Mouse (Mus musculus) limb, embryonic 14.5 days (tissue): ENCODE measurements around the gene Shisa5. TPM values are rescaled to one million over a fixed set of nuclear protein-coding genes. Genes with fewer than 3 reads are reported as not detected.

Source experiments
- ATAC-seq: fragments of 200-750 bp; cut with Nextera tagmentation; 2 replicates; pipeline ENCODE4 v1.8.0; 2017; ENCODE audit warnings: low read depth, moderate number of reproducible peaks, moderate TSS enrichment; ENCODE audit not compliant: low FRiP score
- DNase-seq: peaks from one replicate; pipeline ENCODE4 v3.0.0-alpha.2; 2015; ENCODE audit warnings: low spot score
- H3K27ac ChIP-seq: fragments of 300-500 bp; sonication (generic); replicated peaks from 2 replicates; pipeline ENCODE4 v1.5.1; 2014; ENCODE audit warnings: low read depth, mild to moderate bottlenecking, low read length, moderate library complexity, mixed read lengths
- H3K27me3 ChIP-seq: fragments of 300-500 bp; sonication (generic); 2 replicates; pipeline ENCODE4 v1.6.1; 2014; ENCODE audit warnings: low read length, mixed read lengths; ENCODE audit not compliant: control insufficient read depth, insufficient read depth
- H3K36me3 ChIP-seq: fragments of 300-500 bp; sonication (generic); 2 replicates; pipeline ENCODE4 v1.6.1; 2014; ENCODE audit warnings: mild to moderate bottlenecking, low read length, moderate library complexity, mixed read lengths; ENCODE audit not compliant: control insufficient read depth, insufficient read depth
- H3K4me1 ChIP-seq: fragments of 300-500 bp; sonication (generic); 2 replicates; pipeline ENCODE4 v1.6.1; 2014; ENCODE audit warnings: antibody characterized with exemption, low read length, mixed read lengths; ENCODE audit not compliant: control insufficient read depth, insufficient read depth
- H3K4me2 ChIP-seq: fragments of 300-500 bp; sonication (generic); replicated peaks from 2 replicates; pipeline ENCODE4 v1.6.1; 2014; ENCODE audit warnings: low read depth, mild to moderate bottlenecking, low read length, moderate library complexity; ENCODE audit not compliant: severe bottlenecking
- H3K4me3 ChIP-seq: fragments of 300-500 bp; sonication (generic); replicated peaks from 2 replicates; pipeline ENCODE4 v1.5.1; 2014; ENCODE audit warnings: low read length
- H3K9ac ChIP-seq: fragments of 300-500 bp; sonication (generic); 2 replicates; pipeline ENCODE4 v1.6.1; 2014; ENCODE audit warnings: mild to moderate bottlenecking, low read depth, low read length, moderate library complexity; ENCODE audit not compliant: severe bottlenecking
- H3K9me3 ChIP-seq: fragments of 300-500 bp; sonication (generic); 2 replicates; pipeline ENCODE4 v1.6.1; 2016; ENCODE audit warnings: low read length; ENCODE audit not compliant: control insufficient read depth
- POLR2A ChIP-seq: fragments of 200-500 bp; IDR thresholded peaks from 2 replicates; pipeline ENCODE4 v1.8.0; 2012; ENCODE audit warnings: inconsistent platforms, mild to moderate bottlenecking, moderate library complexity, borderline replicate concordance; ENCODE audit not compliant: insufficient read depth, insufficient read length; ENCODE audit errors: extremely low read depth
- WGBS: fragments of 180-500 bp; shearing (Covaris S2); extraction: QIAGEN DNeasy Blood & Tissue Kit; methylation state at CpG from one replicate; pipeline ENCODE4 v1.1.7; 2014; 5-methylcytosine and 5-hydroxymethylcytosine counted together
- polyA plus RNA-seq, 2 experiments: library from polyadenylated mRNA; depleted of rRNA in 1 of 2; stranded (reverse) in 1 of 2; unstranded in 1 of 2; fragments of >200 nt; fragmentation: Nextera tagmentation in 1 of 2; extraction: Ambion mirVana in 1 of 2; gene quantifications; 2 replicates each; pipeline versions ENCODE4 v1.2.1 to v1.2.3; 2012 to 2014

The Shisa5 gene
- polyA plus RNA-seq, 2 experiments: 82.4 to 150 TPM

DNA sequence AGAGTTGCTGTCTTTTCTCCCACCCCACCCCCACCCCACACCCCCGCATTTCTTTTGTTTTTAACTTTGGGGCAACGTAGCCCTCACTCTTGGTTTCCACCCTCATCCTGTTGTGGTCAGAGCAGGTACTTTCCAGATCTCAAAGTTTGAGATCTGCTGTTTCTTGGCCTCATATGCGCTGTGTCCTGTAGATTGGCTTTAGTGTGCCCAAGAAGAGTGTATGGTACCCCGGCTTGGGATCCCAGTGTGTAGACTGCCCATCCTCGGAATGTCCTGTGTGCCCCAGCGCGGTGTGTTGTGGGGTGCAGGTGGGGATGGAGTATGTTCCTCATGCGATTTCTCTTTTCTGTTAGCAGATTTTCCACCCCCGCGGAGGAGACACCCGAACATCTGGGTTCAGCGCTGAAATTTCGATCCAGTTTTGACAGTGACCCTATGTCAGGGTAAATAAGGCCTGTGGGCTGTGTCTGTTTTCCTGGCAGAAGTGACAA, 12.7 kb downstream of the Shisa5 start:
- no peak overlapping the region for H3K9ac ChIP-seq
- no peak overlapping the region for H3K4me3 ChIP-seq
- no peak overlapping the region for H3K27ac ChIP-seq
- TF ChIP-seq POLR2A: no peak
- H3K27me3 ChIP-seq: no peaks in the 10 kb centered on the region
- DNase-seq (no peak), ATAC-seq (no peak)
- peaks cover 28% of the 10 kb centered on the region for H3K36me3 ChIP-seq
- WGBS: 91% methylated on average over 13 of the region's 13 CpGs
- no peak overlapping the region for H3K4me2 ChIP-seq
- 0 out of 2 replicates have a peak, but pooled peaks cover 3% of the 10 kb centered on the region for H3K4me1 ChIP-seq
- H3K9me3 ChIP-seq: no peaks in the 10 kb centered on the region

DNA sequence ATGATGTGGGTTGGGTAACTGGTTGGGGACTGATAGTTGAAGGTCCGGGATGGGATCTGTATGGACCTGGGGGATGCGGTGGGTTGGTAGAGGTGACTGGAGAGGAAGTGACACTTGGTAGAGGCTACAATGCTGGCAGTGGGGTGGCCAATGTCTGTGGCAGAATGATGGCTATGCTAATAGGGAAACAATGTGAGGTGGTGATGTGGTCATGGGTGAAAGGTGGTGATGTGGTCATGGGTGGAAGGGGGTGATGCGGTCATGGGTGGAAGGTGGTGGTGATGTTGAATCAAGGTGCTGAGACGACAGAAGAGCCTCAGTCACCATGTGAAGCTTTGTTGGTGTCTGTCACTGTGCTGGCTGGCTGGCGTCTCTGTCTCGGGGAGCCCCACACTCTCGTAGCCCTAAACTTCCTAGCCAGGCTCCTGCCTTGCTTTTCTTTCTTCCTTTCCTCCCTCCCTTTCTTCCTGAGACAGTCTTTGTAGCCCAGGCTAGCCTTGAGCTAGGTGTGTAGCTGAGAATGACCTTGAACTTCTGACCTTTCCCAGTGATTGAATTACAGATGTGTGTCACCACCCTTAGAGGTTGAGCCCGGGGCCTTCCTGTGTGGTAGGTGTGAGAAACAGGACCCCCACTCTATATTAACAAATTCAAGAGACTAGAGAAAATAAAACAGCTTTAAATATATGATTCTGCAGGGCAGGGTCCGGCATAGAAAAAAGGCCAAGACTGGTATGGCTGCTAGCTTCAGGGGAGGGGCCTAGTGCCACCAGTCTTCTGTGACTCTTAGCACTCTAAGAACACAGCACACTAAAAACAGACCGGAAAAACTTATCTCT, 13.5 kb downstream of the Shisa5 start:
- H3K9ac ChIP-seq: no peak overlapping the region
- H3K4me1 ChIP-seq: 0 out of 2 replicates have a peak, but pooled peaks cover 3% of the 10 kb centered on the region
- DNase-seq (no peak), ATAC-seq (no peak)
- WGBS: 88% methylated on average over 10 of the region's 10 CpGs
- no peak overlapping the region for H3K4me3 ChIP-seq
- no peak overlapping the region for H3K4me2 ChIP-seq
- H3K27me3 ChIP-seq: no peaks in the 10 kb centered on the region
- H3K36me3 ChIP-seq: peaks cover 36% of the 10 kb centered on the region
- H3K27ac ChIP-seq: no peak overlapping the region
- no peak for TF ChIP-seq POLR2A
- no peaks in the 10 kb centered on the region for H3K9me3 ChIP-seq

DNA sequence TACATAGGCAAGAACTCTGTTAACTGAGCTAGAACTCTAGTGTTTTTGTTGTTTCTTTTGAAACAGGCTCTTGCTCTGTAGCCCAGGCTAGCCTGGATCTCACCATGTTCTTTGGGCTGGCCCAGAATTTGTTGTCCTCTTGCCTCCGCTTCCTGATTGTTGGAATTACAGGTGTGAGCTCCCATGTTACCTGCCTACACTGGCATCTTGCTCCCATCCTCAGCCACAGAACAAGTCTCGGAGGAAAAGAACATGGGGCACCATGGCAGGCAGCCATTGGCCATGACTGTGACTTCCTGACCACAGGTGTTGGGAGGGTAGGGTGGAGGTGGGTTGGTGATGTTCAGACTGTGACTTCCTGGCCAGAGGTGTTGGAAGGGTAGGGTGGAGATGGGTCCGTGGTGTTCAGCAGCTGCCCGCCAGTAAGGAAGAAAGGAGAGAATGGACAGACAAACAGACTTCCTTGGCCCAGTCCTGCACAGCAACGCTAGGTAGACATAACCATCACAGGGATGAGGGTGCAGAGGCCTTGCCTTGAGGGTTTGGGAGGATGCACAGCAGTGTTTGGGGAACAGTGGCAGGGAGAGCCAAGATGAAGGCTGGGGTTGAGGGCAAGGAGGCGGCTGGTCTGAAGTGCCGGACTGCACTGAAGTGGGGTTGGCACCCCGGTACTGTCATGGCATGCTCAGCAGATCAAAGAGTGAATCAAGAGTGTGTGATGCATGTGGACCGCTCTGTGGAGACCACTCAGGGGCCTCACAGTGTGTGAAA, 14.3 kb downstream of the Shisa5 start:
- H3K9me3 ChIP-seq: no peaks in the 10 kb centered on the region
- H3K36me3 ChIP-seq: peaks cover 44% of the 10 kb centered on the region
- 0 out of 2 replicates have a peak, but pooled peaks have one; percentile 10 for ATAC-seq
- no peaks in the 10 kb centered on the region for H3K27me3 ChIP-seq
- no peak for TF ChIP-seq POLR2A
- DNase-seq: no peak
- WGBS: 87% methylated on average over 9 of the region's 9 CpGs
- no peak overlapping the region for H3K27ac ChIP-seq
- H3K4me1 ChIP-seq: 0 out of 2 replicates have a peak, but pooled peaks cover 3% of the 10 kb centered on the region
- H3K9ac ChIP-seq: no peak overlapping the region
- no peak overlapping the region for H3K4me3 ChIP-seq
- H3K4me2 ChIP-seq: no peak overlapping the region

DNA sequence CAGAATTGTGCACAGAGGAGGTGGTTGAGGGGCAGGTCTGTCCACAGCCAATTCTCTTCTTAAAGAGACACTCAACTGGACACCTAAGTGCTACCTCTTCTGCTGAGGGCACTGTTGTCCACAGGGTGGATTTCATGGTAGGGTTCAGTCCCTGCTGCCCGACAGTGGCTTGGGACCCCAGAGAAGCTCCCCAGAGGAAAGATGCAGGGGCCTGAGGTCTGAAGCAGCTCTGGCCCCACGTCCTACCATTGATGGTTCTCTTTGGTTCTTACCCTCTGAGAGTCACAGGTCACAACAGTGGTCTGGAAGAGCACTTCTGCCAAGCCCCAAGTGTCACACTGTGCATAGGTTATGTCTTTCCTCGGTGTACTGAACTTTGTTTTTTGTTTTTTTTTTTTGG, 15.0 kb downstream of the Shisa5 start:
- H3K27me3 ChIP-seq: no peaks in the 10 kb centered on the region
- no peak for DNase-seq
- no peak overlapping the region for H3K9ac ChIP-seq
- ATAC-seq: 0 out of 2 replicates have a peak, but pooled peaks have one; percentile 1
- peaks cover 51% of the 10 kb centered on the region for H3K36me3 ChIP-seq
- 78% methylated on average over 3 of the region's 3 CpGs for WGBS
- 0 out of 2 replicates have a peak, but pooled peaks cover 3% of the 10 kb centered on the region for H3K4me1 ChIP-seq
- no peak overlapping the region for H3K27ac ChIP-seq
- H3K4me3 ChIP-seq: no peak overlapping the region
- no peaks in the 10 kb centered on the region for H3K9me3 ChIP-seq
- no peak overlapping the region for H3K4me2 ChIP-seq
- TF ChIP-seq POLR2A: no peak

DNA sequence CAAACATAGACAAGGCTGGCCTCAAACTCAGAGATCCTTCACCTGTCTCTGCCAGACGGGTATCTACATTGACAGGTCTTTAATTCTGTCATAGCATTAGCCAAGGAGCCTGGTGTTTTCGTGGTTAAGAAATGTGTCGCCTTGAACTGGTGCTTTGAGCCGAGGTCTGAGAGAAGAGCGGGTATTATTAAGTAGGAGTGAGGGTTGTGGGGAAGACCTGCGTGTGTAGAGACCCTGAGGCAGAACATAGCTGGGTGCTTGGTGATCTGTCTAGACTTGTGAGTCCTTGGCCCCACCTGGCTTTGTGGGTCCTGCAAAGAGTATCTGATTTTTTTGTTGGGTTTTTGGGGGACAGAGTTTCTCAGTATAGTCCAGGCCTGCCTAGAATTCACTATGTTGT, 15.5 kb downstream of the Shisa5 start:
- no peaks in the 10 kb centered on the region for H3K27me3 ChIP-seq
- no peak overlapping the region for H3K27ac ChIP-seq
- ATAC-seq (no peak), DNase-seq (no peak)
- no peak overlapping the region for H3K9ac ChIP-seq
- peaks cover 55% of the 10 kb centered on the region for H3K36me3 ChIP-seq
- TF ChIP-seq POLR2A: no peak
- no peak overlapping the region for H3K4me3 ChIP-seq
- peaks cover 6% of the 10 kb centered on the region; the same call in 1 of the 2 replicates for H3K4me1 ChIP-seq
- no peaks in the 10 kb centered on the region for H3K9me3 ChIP-seq
- 68% methylated on average over 6 of the region's 6 CpGs for WGBS
- no peak overlapping the region for H3K4me2 ChIP-seq
